Mouse (Mus musculus) embryo, embryonic 10.5 days (tissue): ENCODE results near the gene Mtr.

Source experiments
- DNase-seq: peaks from one replicate; pipeline ENCODE4 v3.0.0-alpha.2; 2015; ENCODE audit warnings: low spot score

The Mtr gene

DNA sequence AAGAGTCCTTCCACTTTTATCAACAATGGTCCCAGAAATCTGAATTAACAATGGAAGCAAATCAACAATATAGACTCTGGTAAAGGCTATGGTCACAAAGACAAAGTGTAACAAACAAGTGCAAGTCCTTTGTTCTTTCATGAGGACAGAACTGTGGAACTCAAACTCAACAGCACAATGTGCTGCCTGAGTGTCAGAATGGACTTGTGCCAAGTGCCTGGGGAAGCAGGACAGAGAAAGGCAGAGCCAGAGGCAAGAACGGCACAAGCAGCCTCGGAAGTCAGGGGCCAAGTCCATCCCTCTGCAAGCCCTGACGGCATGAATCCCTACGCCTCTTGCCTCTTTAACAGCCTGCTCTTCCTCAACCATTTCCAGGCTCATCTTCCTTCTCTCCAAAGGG is 13.9 kb downstream of the Mtr start:
- no peak for DNase-seq

DNA sequence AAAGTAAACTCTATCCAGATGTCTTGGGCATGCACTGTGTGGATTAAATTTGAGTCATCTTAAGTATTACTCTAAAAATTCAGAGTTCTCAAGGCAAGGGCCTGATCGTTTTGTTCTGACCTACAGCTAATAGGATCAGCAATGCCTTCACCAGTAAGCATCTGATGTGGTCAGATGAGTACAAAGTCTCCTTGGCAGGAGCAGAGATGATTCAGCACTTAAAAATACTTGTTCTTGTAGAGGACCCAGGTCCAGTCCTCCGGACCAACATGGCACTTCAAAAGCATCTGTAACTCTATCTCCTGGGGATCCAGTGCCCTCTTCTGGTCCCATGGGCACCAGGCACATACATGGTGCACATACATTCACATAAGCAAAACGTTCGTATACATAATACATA is 25.8 kb downstream of the Mtr start:
- DNase-seq = no peak

DNA sequence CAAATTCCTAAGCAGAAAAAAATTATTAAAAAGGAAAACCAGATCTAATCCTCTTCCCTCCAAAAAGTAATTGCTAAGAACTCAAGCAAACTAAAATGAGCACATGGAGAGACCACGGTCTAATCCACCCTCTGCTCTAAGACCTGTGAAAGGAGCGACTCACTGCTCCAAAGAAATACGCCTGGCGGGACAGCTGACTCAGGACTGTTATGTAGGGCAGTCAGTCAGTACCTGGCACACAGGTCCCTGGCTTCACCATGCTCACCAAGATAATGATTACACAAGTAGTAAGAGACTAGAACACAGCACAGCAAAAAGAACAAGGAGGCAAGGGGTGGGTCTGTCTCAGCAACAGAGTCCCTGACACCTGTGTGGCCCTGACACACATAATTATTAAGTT is 29.7 kb downstream of the Mtr start:
- DNase-seq = no peak

DNA sequence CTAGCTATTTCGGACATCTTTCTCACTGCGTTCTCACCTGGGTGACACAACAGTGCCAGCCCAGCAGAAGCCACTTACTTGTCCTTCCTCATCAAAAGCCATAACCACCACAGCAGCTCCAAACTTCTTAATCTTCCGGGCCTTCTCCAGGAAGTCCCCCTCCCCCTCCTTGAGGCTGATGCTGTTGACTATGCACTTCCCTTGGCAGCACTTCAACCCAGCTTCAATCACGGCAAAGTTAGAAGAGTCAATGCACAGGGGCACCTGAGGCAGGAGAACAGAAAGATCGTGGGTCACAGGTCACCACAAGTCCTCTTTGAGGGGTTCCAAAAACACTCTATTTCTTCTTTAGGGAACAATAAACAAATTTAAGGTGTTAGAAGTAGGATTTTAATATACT is 30.3 kb downstream of the Mtr start:
- no peak for DNase-seq

DNA sequence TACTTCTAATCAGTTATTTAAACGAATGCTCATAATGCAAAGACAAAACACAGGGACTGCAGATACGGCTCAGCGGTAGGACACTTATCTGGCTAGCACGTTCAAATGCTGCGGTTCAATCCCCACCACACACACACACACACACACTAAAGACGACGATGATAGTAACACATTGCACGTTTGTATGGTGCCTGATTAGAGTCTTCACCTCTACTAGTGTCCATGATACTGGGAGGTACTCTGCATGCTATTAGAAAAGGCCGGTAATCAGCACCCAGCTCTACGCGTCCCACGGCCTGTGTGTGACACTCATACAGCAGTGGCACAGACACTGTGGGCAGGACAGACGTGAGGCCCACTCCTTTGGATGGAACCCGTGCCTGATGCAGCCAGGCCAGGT is 39.3 kb downstream of the Mtr start:
- no peak for DNase-seq

DNA sequence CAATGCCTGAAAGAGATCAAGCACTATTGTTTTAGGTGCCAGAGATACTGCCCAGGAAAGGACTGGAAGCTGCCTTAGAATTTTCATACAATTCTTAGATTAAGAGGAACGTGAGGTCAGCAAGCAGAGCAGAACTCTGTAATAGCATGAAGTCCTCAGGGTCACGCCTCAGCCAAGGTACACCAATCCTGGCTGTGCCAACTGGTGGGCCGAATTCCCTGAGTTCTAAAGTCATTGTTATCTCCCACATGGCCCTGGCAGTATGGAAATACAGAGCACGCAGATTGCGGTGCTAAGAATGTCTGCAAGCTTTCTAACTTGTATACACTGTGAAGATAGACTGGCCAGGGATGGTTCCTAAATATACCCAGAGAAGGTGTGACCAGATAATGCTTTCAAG is 43.0 kb downstream of the Mtr start:
- no peak for DNase-seq

DNA sequence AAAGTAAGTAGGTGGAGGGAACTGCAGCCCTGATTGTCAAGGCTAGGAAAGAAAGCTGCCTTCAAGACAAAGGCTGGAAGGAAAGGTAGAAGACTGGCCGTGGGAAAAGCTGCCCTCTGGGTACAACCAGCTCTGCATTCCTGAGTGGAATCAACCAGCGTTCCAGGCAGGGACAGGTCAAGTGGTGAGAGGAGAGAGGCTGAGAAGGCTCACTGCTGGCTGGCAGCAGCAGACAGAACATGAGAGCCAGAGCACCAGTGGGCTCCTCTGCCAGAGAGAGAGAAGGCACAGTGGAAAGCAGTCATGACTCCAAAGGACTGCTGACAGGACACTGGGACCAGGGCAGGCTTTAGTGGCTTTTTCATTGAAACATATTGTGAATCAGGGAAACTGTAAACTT is 46.9 kb downstream of the Mtr start:
- no peak for DNase-seq

DNA sequence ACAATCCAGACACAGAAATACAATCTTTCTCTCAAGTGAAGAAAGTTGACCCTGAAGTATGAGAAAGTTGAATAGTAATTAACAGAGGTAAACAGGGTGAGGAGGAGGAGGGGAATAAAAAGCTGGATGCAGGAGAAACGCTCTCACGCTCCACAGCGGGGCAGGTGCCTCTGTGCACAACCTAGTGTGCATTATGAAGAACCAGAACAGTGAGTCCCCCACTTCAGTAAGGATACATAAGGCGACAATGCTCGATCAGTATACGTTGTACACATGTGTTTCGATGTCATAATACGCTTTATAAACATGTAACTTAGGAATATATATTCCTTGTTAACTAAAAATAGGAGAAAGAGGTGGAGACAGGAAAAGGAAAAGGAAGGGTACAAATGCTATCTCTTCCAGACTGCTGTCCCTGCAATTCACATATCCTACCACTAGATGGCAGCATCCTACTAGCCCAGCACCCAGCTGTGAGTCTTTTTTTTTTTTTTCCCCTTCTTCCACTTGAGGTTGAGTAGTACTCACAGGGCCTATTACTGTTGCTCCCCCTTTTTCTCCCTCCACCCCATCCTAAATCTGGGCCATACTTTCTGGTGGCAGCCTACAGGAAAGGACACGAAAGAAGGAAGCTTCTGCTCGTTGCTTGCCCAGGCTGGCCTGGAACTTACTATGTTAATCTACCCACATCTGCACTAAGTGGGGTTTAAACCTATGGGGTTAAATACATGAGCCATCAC is 47.7 kb downstream of the Mtr start:
- peak; percentile 78 for DNase-seq

DNA sequence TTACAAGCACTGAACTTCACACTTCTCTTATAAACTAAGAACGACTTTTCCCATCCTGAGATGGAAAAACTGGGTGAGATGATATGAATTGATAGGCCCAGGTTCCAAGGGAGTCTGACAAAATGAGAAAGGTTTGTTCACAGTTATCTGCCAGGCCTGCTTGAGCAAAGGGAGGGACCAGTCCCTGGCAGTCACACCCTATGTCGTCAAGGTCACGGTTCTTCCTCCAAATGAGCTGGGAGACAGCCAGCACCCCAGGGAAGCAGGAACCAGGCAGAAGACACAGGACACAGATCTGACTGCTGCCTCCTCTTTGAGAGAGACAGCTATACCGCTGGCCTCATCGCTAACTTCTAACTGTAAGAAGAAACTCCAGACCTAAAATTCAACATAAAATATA is 57.5 kb downstream of the Mtr start:
- DNase-seq = no peak

DNA sequence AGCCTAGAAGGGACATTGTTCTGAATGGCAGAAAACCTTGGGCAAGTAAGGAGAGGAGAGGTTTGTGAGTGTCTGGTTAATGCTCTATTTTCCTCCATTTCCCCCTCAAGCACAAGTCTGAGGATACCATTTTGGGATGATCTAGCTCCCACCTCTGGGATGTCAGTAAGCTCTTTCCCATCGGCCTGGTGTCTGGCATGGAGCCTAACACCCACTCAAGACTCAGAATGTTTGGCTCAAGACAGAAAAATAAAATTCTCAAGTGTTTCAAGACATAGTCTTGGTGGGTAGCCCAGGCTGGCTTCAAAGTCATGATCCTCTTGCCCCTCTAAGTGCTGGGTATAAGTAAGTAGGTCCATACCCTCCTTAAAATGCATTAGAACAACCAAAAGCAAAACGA is 59.4 kb downstream of the Mtr start:
- no peak for DNase-seq

DNA sequence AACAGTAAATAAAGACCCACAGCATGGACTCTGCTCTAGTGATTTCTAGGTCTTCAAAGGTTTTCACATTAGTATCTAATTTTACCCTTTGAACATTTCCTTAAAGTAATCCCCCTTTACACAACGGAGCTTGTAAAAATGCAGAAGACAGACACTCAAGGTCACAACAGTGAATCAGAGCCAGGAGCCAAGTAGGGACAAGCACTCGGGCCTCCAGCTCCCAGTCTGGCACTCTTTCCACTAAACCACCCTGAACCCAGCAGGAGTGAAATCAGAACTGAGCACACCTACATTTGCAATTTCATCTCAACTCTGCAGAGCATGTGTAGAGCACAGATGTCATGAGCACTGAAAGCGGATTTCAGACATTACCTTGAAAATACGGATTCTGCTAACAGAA is 61.1 kb downstream of the Mtr start:
- DNase-seq = no peak

DNA sequence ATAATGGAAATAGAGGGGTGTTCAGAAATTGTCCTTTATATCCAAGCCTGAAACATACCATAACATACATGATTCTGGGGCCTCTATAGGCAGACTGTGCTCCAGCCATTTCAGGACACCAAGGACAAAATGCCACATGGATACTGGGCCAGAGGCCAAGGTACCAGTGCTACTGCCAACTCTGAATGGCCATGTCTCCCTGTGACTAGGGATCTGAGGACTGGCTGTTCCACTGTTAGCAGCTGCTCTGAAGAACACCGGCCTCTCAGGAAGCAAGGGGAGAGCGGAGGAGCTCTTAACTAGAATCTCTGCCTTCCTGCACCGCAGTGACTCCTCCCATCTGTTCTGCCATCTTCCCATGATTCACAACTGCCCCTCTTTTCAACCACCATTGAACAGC is 61.9 kb downstream of the Mtr start:
- no peak for DNase-seq

DNA sequence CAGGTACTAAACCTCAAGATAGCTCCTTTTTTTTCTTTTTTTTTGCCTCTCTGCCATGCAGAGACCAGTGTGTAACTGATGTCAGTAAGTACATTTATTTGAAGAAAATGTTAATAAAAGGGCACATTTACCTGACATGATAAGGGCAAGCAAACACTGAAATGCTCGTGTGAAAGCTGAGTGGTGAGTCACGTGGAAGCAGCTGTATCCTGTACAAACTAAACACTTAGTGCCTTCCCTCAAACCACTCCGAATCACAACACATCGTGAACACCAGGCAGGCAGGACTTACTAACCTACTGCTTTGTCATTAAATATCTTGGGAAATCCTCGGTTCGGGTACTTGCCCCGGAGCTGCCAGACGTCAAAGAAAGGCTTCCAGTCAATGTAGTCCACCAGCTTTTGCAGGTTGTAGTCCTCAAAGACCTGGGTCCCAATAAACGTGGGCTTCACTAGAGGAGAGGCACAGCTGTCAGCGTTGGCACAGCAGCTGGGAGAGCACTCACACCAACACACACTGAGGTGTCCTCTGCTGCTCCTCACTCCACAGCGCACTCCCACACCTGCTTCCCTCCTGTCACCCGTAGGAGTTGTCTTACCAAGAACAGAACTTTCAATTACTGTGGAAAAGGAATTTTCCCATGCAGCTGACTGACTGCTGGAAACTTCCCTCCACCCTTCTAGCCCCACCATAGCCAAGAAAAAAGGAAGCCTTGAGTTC is 62.8 kb downstream of the Mtr start:
- no peak for DNase-seq

DNA sequence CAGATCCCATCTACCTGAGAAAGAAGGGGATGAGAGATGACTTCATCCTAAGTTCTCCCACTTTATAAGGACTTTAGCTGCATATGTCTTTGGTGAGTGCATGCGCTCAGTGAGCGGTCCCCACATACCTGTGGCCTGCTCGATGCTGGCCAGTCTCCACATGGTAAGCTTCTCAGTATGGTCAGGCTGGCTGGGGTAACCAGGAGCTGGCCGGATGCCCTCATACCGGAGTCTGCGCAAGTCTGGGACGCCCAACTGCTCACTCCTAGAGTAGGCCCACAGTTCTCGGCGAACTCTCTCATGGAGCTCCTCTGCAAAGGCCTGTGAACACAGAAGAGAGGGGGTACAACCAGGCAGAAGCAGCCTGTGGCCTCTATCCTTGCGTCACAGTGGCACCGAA is 68.7 kb downstream of the Mtr start:
- no peak for DNase-seq

DNA sequence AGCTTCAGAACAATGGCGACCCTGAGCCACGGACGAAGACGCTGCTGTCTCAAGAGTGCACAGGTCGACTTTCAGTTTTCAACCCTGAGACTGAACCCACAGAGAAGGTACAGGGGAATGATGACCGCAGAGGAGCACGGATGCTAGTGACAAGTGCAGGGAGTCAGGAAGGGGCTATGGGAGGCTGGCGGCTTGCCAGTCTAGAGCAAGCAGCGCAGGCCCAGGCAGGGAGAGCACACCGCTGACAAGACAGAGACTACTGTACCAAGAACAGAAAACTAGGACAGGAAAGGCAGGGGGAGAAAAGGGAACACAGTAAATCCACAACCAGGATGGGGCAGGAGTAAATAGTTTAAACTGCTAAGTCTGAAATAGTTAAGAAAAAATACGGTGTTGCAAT is 69.1 kb downstream of the Mtr start:
- no peak for DNase-seq

DNA sequence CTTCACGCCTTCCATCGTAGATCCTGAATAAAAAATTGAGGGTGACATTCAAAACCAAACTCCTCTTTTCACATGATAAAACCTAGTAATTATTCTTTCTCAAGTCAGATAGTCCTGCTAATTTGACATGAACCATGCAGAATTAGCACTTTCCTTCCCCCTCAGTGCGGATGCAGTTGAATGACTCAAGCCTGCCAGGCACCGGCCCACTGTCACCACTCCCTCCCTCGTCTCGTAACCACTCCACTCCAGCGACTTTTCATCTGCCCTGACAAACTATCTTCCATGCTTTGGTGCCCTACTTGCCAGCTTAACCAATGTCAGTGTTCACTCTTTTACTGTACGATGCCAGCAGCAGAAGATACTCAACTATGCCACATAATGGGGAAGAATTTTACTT is 78.4 kb downstream of the Mtr start:
- no peak for DNase-seq

DNA sequence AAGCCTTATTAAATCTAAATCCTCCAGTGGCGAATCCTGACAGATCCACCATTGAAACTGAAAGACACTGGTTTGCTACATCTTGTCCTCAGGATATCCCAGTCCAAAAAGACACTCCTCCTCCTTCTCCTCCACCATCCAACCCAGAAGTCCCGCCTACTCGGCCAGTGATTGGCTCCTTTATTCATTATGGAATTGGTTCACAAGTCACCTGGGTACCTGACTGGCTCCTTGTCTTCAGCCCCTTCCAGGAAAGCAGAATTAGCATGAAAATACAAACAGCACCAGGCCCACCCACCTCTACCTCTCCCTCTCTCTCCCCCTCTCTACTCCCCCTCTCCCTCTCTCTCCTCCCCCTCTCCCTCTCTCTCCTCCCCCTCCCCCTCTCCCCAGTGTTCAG is 81.2 kb downstream of the Mtr start:
- peak; percentile 9 for DNase-seq

DNA sequence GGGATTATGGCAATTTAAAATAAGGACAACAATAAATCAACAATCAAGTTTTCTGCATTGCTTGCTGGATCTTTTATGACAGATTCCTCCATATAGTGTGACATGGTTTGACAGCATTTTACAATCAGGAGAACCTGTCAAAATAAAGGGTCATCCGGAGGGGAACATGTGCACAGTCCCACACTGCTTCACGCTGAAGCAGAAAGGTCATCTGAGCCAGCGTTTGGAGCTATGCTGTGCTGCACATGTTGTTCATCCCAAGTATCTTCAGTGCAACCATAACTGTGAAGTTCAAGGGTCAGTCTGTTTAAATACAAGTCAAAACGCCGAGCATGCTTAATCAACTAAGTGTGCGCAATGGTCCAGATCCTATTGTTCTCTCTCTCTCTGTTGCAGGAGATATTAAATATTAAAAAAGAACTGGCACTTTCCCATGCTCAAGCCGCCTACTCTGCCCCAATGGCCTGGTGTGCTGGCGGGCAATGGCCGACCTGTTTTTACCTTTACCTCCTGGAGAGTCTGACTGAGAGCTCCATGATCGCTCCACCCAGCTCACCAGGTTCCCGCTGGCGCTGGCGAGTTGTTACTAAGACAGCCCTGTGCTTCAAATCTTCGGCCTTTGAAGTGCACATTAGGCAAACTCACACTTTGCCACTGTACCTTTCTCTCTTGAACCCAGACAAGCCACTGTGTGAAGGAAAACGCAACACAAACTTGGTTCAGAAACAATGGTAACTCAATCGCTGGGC is 81.8 kb downstream of the Mtr start:
- peak; percentile 3 for DNase-seq

DNA sequence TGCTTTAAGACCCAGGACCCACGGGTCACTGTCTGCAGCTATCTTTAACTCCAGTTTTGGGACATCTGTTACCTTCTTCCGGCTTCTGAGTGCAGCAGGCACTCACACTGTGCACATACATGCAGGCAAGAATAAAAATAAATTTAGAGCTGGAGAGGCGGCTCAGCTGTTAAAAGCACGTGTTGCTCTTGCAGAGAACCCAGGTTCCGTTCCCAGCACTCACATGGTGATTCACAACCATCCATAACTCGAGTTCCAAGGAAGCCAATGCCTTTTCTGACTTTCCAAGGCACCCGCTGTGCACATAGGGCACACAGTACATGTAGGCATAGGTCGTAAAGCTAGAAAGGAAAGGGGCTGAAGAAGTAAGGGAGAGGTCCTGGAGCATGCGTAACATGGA is 90.6 kb downstream of the Mtr start:
- no peak for DNase-seq

DNA sequence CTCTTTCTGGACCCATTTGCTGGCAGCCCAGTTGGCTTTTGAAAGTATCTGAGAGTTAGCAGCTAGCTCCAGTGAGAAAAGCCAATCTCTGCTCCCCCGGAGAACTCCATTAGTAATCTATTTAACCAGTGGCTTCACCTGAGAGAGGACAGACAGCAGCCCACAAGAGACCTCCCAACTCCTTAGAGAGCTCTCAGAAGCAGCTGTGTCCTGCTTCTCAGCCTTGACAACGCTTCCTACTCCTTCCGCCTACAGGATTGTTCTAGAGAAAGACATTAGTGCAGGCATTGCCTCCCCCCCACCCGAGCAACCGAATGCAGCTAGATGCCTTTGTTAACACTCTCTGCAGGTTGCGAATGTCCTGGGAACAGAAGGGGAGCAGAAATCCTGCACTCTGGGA is 91.5 kb downstream of the Mtr start:
- peak; percentile 5 for DNase-seq

DNA sequence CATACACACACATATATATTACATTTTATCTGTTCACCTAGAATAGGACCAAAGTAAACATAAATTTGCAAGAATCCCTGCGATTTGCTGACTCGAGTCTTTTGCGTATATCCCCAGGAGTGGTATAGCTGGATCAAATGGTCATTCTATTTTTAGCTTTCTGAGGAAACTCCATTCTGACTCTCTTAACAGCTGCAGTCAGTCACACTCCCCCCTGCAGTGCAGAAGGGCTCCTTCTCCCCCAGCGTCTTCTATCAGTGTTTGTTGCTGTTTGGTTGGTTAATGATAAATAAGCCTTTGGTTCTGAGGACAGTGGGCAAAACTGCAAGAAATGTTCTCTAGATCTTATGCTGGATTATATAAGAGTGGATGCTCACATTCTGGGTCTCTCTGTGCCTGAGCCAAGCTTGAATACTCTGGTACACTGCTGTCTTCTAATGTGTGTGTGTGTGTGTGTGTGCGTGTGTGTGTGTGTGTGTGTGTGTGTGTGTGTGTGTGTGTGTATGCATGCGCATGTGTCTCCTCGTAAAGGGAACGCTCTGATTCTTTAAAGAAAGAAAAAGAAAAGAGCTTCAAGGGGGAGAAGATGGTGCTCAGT is 92.4 kb downstream of the Mtr start:
- DNase-seq = no peak

DNA sequence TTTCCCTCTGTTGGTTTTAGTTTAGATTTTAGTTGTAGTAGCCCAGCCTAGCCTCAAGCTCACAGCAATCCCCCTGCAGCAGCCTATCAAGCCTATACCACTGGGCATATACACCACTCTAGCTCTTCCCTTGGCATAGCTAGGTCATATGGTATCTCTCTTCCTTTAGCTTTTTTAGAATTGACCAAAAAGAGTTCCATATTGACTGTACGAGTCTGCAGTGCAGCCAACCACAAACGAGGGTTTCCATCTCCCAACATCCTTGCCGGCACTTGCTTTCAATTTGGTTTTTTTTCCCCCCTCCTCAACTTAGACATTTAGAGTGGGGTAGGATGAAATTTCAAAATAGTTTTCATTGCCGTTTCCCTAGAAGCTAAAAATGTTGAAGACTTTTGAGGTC is 95.5 kb downstream of the Mtr start:
- DNase-seq = no peak

DNA sequence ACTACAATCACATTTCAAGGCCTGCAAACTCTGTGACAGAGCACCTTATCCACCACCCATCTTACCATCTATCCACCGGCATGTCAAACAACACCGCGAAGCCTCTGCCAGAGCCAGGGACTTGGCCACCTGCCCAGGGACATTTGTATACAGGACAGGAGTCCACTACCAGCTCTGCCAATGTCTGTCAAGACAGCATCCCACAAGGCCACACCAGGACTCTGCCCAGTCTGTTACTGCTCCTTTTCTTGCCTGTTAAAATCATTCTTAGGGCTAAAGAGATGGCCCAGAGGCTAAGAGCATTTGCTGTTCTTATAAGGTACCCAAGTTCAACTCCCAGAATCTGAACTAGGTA is 97.8 kb downstream of the Mtr start:
- no peak for DNase-seq
